Mouse (Mus musculus): ENCODE measurements around the gene Gm45062.
"Not testable (repeated sequence)": the region's sequence is repeated elsewhere in the genome, so short reads cannot be mapped to it uniquely, and the experiment has no call there.

The Gm45062 gene

GRCm38 (mm10) chr6:8316201-8316600 is 57.0 kb downstream of the Gm45062 start:
- DNase-seq (ENCODE audit: low spot score): no peak

GRCm38 (mm10) chr6:8319591-8319990 is 60.3 kb downstream of the Gm45062 start:
- DNase-seq (ENCODE audit: low spot score): no peak

GRCm38 (mm10) chr6:8331496-8331895 is 72.2 kb downstream of the Gm45062 start:
- not testable (repeated sequence) for DNase-seq (ENCODE audit: low spot score)

DNA sequence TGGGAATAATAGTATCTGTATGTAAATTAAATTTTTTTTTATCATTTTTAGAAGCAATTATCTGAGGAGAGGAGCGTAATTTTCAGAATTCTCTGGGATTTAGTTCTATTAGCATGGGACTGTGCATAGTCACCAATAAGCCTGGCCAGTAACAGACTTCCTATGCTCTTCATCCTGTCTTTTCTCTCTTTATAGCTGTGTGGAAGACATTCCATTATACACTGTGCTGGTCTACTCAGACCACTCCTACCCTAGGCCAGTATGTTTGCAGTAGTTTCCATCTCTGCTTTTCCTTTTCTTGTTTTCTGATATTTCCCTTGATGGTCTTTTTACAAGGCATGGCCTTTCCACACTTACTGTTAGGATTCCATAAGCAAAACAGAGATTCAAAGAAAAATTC is 74.1 kb downstream of the Gm45062 start:
- no peak for DNase-seq (ENCODE audit: low spot score)

- no peak for DNase-seq (ENCODE audit: low spot score)
These were observed 77.5 kb downstream of the Gm45062 start for GRCm38 (mm10) chr6:8336487-8337390.

DNA sequence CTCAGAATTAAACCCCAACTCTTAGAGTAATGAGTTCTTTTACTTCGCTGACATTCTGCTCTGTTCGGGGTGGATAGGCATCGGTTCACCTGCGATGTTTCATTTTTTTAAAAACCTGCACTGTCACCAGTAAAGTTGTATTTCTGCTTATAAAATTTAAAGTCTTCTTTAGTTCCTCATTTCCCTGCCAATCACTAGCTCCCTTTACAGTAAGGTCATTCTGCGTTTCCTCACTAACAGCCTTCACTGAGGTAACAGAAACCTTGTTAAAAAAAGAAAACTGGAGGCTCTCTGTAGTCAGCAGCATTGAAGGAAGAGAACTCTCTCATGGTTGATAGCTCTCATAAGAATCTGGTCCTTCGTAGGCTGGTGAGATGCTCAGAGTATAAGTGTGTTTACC is 80.2 kb downstream of the Gm45062 start:
- no peak for DNase-seq (ENCODE audit: low spot score)

GRCm38 (mm10) chr6:8343271-8343670 is 84.0 kb downstream of the Gm45062 start:
- no peak for DNase-seq (ENCODE audit: low spot score)

GRCm38 (mm10) chr6:8345219-8345856 is 86.1 kb downstream of the Gm45062 start:
- peak; percentile 43 for DNase-seq (ENCODE audit: low spot score)

- no peak for DNase-seq (ENCODE audit: low spot score)
These were observed 87.9 kb downstream of the Gm45062 start for GRCm38 (mm10) chr6:8347154-8347553.

DNA sequence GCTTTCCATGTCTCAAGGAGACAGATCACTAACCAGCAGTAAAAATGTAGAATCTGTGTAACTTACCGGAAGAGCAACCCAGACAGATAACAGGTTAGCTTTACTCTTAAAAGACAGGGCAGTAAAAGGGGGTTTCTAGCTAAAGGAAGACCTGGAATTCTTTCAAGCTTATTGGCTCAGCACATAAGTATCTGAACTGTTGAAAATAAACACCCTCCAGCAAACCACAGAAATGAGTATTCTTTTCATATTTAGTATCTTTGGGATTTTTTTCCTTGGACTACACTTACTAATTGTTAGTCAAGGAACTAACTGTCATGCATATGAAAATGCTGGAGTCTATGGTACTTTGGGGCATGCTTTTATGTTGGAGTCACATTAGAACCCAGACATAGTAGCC is 89.1 kb downstream of the Gm45062 start:
- no peak for DNase-seq (ENCODE audit: low spot score)

DNA sequence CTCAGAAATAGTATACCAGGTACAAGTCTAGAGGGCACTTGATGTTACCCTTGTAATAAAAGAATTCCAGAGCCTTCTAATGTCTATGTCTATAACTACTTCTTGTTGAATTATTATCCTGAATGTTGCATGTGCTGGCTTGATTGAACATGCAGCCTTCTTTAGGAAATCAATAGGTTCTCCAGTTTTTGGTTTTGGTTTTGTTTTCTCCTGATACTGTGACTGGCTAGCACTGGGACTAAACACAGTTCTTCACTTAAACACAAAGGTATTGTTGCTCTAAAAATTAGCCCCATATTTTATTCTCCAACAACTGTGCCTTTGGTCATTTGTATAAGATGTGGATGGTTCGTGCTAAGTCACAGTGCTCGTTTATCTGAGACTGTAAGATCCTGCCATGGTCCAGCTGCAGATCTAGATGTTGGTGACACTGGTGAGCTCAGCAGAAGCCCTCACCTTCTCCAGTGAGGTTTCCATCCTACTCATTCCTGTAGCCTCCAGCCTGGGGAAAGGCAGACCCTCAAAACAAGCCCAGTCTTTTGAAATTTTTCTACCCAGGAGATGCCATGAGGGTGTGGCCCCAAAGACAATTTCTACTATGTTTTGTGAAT is 89.9 kb downstream of the Gm45062 start:
- DNase-seq (ENCODE audit: low spot score): no peak

- no peak for DNase-seq (ENCODE audit: low spot score)
These were observed 92.3 kb downstream of the Gm45062 start for GRCm38 (mm10) chr6:8351507-8351906.

DNA sequence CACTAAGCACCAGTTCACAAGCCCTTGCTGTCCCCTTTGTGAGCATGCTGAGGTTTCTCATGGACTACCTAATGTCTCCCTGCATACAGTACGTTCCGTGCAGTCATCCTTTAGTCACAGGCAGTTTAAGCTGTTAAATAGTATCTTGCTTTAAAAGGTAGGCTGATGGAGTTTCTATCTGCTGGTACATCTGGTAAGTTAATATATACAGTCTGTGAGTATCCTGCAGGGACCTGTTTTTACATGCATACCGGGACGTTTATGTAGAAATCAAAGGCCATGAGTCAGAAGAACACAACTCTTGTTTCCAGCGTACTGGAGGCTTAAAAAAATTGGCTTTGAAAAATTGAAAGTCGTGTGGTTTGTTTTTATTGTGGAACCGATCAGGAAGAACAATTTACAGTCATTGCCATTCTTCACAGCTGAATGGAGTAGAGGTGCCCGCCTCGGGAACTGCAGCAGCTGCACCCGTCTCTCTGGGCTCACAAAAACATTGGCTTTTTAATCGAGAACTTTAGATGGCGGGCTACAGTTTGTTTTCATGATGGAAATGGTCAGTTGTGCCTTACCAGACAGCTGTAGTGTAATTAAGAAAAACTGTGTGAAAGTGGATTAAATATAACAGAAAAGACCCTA is 93.4 kb downstream of the Gm45062 start:
- no peak for DNase-seq (ENCODE audit: low spot score)

DNA sequence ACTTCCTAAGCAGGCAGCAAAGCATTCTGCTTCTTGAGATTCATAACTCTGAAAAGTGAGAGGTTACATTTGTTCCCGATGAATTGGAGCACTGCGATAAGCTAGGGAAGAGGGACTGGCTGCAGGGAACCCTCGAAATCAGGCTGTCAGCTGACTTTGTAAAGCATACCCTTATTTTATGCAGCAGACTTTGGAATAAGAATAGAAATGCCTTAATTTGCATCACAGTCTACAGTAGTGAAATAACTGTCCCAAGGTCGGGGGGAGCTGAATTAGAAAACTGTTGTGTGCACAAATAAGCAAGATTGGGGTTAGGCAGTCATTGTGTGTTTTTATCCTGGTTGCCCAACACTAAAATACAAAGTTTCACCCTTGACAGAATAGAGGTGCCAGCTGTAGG is 94.2 kb downstream of the Gm45062 start:
- no peak for DNase-seq (ENCODE audit: low spot score)

GRCm38 (mm10) chr6:8354846-8355245 is 95.6 kb downstream of the Gm45062 start:
- DNase-seq (ENCODE audit: low spot score): no peak

GRCm38 (mm10) chr6:8358232-8358631 is 99.0 kb downstream of the Gm45062 start:
- DNase-seq (ENCODE audit: low spot score): no peak

DNA sequence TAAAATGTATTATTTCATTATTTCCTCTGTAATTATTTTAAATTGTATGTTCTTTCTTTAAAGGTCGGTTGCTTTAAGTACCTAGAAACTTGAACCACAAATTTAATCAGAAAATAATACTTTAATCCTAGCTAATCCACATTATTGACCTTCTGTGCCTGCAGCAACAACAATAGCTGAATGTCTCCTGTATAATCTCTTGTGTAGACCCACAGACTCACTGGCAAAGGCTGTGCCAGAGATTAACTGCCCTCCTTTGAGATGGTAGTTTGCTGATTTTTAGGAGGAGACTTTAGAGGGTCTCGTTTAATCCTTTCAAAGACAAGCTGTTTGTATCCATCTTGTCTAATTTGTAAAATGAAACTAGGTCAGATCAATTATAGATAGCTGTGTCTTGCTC is 99.5 kb downstream of the Gm45062 start:
- DNase-seq (ENCODE audit: low spot score): no peak

GRCm38 (mm10) chr6:8360805-8361204 is 101.6 kb downstream of the Gm45062 start:
- DNase-seq (ENCODE audit: low spot score): no peak

GRCm38 (mm10) chr6:8364033-8364756 is 104.9 kb downstream of the Gm45062 start:
- no peak for DNase-seq (ENCODE audit: low spot score)

GRCm38 (mm10) chr6:8364757-8365150 is 105.5 kb downstream of the Gm45062 start:
- DNase-seq (ENCODE audit: low spot score): no peak

DNA sequence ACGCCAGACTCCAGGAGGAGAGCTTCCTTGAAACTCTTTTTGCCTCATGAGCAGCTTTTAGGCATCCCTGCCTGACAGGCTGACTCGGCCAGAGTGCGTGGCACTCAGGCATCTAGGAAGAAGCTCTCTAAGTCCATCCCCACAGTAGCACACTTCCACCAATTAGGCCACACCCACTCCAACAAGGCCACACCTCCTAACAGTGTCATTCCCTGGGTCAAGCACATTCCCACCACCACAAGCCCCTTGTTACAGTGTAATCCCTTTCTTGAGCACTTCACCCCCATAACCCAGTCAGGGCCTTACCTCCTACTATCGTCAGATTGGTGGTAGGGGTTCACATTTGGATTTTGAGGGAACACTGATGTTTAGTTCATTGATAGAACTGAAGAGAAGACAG is 108.4 kb downstream of the Gm45062 start:
- no peak for DNase-seq (ENCODE audit: low spot score)

Measured in urinary bladder, postnatal 14 days (tissue).